Mouse (Mus musculus): ENCODE measurements around the gene Aurka. TPM values are rescaled to one million over a fixed set of nuclear protein-coding genes. Genes with fewer than 3 reads are reported as not detected.

Gene Aurka
- polyA plus RNA-seq, 1 experiment from 2014 or later, result 112 TPM

Other genes with a start within 250 kb of the Aurka start
- gene Mc3r, start 122.0 kb downstream of the Aurka start, polyA plus RNA-seq (2015; fragmentation: Nextera tagmentation; extraction: Ambion mirVana), result not detected in 2 replicates
- 12.0 and 12.8 TPM in 2 replicates for gene Fam210b, start 25.0 kb downstream of the Aurka start, polyA plus RNA-seq (2015; fragmentation: Nextera tagmentation; extraction: Ambion mirVana)
- gene Cstf1, start 146 bp upstream of the Aurka start, polyA plus RNA-seq (2015; fragmentation: Nextera tagmentation; extraction: Ambion mirVana), result 36.6 and 38.3 TPM in 2 replicates
- gene Cass4, start 23.3 kb upstream of the Aurka start, polyA plus RNA-seq (2015; fragmentation: Nextera tagmentation; extraction: Ambion mirVana), result 0.32 and 0.36 TPM in 2 replicates
- 81.2 and 85.3 TPM in 2 replicates for gene Rtf2, start 70.0 kb upstream of the Aurka start, polyA plus RNA-seq (2015; fragmentation: Nextera tagmentation; extraction: Ambion mirVana)
- gene Gcnt7, start 88.1 kb upstream of the Aurka start, polyA plus RNA-seq (2015; fragmentation: Nextera tagmentation; extraction: Ambion mirVana), result 1.5 and 1.8 TPM in 2 replicates
- 0.64 TPM in 1 of 2 replicates, not detected in the other for gene Fam209, start 102.0 kb upstream of the Aurka start, polyA plus RNA-seq (2015; fragmentation: Nextera tagmentation; extraction: Ambion mirVana)
- gene Tfap2c, start 179.1 kb upstream of the Aurka start, polyA plus RNA-seq (2015; fragmentation: Nextera tagmentation; extraction: Ambion mirVana), result 0.52 and 0.60 TPM in 2 replicates